ENCODE assay signal across 8 mouse cellular contexts in genomic region chr16:43979010-43979327, GRCm38 (mm10). TPM values are rescaled to one million over a fixed set of nuclear protein-coding genes. Genes with fewer than 3 reads are reported as not detected.
DNase-seq lines count a peak whose midpoint lies in the region; ATAC-seq lines count a peak whose summit lies in the region.

No protein-coding gene starts in this region.

- peaks cover 9% of the 10 kb centered on the region for H3K4me1 ChIP-seq in kidney, embryonic 15.5 days
- H3K4me1 ChIP-seq in brown adipose tissue, adult 24 weeks (ENCODE audit: control insufficient read depth, insufficient read depth, insufficient read length, low read length) = no peaks in the 10 kb centered on the region
- peaks cover 5% of the 10 kb centered on the region for H3K4me1 ChIP-seq in hindbrain, embryonic 14.5 days (replicated peaks; ENCODE audit: control insufficient read depth, insufficient read depth, low read length)
- H3K4me1 ChIP-seq in midbrain, embryonic 14.5 days (ENCODE audit: control insufficient read depth, insufficient read depth, low read length) = no peaks in the 10 kb centered on the region

- H3K4me2 ChIP-seq in kidney, embryonic 15.5 days = peak overlapping the region; percentile 97
- H3K4me2 ChIP-seq in hindbrain, embryonic 14.5 days (replicated peaks) = peak overlapping the region; percentile 99
- peak overlapping the region; percentile 99 for H3K4me2 ChIP-seq in midbrain, embryonic 14.5 days (ENCODE audit: low read length)

- 17% methylated on average over 7 of the region's 7 CpGs for WGBS in kidney, embryonic 15.5 days
- 10% methylated on average over 7 of the region's 7 CpGs for WGBS in hindbrain, embryonic 14.5 days
- 15% methylated on average over 7 of the region's 7 CpGs for WGBS in midbrain, embryonic 14.5 days

- peak overlapping the region; percentile 52; the same call in 1 of the 2 replicates for H3K9ac ChIP-seq in kidney, embryonic 15.5 days
- peak overlapping the region; percentile 71 for H3K9ac ChIP-seq in hindbrain, embryonic 14.5 days
- H3K9ac ChIP-seq in midbrain, embryonic 14.5 days (replicated peaks; ENCODE audit: low read length) = peak overlapping the region; percentile 61

- no peaks in the 10 kb centered on the region for H3K36me3 ChIP-seq in kidney, embryonic 15.5 days
- no peaks in the 10 kb centered on the region for H3K36me3 ChIP-seq in hindbrain, embryonic 14.5 days (replicated peaks; ENCODE audit: control insufficient read depth, insufficient read depth)
- no peaks in the 10 kb centered on the region for H3K36me3 ChIP-seq in midbrain, embryonic 14.5 days (ENCODE audit: control insufficient read depth, insufficient read depth, low read length)

- peaks cover 23% of the 10 kb centered on the region for H3K27me3 ChIP-seq in kidney, embryonic 15.5 days
- peaks cover 20% of the 10 kb centered on the region for H3K27me3 ChIP-seq in hindbrain, embryonic 14.5 days (ENCODE audit: control insufficient read depth, insufficient read depth, low read length)
- H3K27me3 ChIP-seq in midbrain, embryonic 14.5 days (ENCODE audit: control insufficient read depth, insufficient read depth, low read length) = peaks cover 7% of the 10 kb centered on the region; the same call in 1 of the 2 replicates

- no peak for ATAC-seq in kidney, embryonic 15.5 days (replicated peaks; ENCODE audit: low FRiP score)
- ATAC-seq in hindbrain, embryonic 14.5 days (ENCODE audit: low FRiP score) = no peak
- ATAC-seq in midbrain, embryonic 14.5 days (ENCODE audit: low FRiP score, low TSS enrichment) = no peak

- no peak for DNase-seq in kidney, postnatal 10 days
- DNase-seq in hindbrain, embryonic 14.5 days (ENCODE audit: low spot score) = no peak
- no peak for DNase-seq in midbrain, embryonic 14.5 days
- no peak for DNase-seq in cerebellum, postnatal 10 days
- DNase-seq in thymus, adult 18-20 months = no peak
- DNase-seq in right cerebral cortex, postnatal 14 days = no peak

- peak overlapping the region; percentile 65 for H3K4me3 ChIP-seq in kidney, embryonic 15.5 days (replicated peaks)
- H3K4me3 ChIP-seq in brown adipose tissue, adult 24 weeks (ENCODE audit: insufficient read depth, low read depth, low read length) = peak overlapping the region; percentile 68
- H3K4me3 ChIP-seq in hindbrain, embryonic 14.5 days (replicated peaks; ENCODE audit: low read length) = peak overlapping the region; percentile 83
- H3K4me3 ChIP-seq in midbrain, embryonic 14.5 days (replicated peaks; ENCODE audit: low read depth, low read length) = peak overlapping the region; percentile 71

- no peaks in the 10 kb centered on the region for H3K9me3 ChIP-seq in kidney, embryonic 15.5 days (replicated peaks)
- H3K9me3 ChIP-seq in hindbrain, embryonic 14.5 days (ENCODE audit: control insufficient read depth, low read length) = no peaks in the 10 kb centered on the region
- H3K9me3 ChIP-seq in midbrain, embryonic 14.5 days (ENCODE audit: control insufficient read depth, low read length) = no peaks in the 10 kb centered on the region

- no peak overlapping the region for H3K27ac ChIP-seq in kidney, embryonic 15.5 days
- no peak overlapping the region for H3K27ac ChIP-seq in brown adipose tissue, adult 24 weeks (replicated peaks; ENCODE audit: low read depth, low read length)
- H3K27ac ChIP-seq in hindbrain, embryonic 14.5 days = no peak overlapping the region
- H3K27ac ChIP-seq in midbrain, embryonic 14.5 days (replicated peaks; ENCODE audit: low read depth, low read length) = no peak overlapping the region

RNA-seq across cellular contexts. Expression of gene Zdhhc23, which starts 0.6 kb away (rescaled TPM):
- 1.7 and 1.9 TPM in 2 replicates for polyA plus RNA-seq in kidney, embryonic 15.5 days (2015; fragmentation: Nextera tagmentation; extraction: Ambion mirVana)
- polyA plus RNA-seq in brown adipose tissue, adult 24 weeks (2012; ENCODE audit: insufficient read depth, insufficient read length, missing spikeins) = 0.40 and 0.46 TPM in 2 replicates
- polyA plus RNA-seq in hindbrain, embryonic 14.5 days (2014; fragmentation: Nextera tagmentation; extraction: Ambion mirVana) = 3.6 and 3.8 TPM in 2 replicates
- polyA plus RNA-seq in midbrain, embryonic 14.5 days (2014; fragmentation: Nextera tagmentation; extraction: Ambion mirVana) = 2.6 and 3.0 TPM in 2 replicates

RNA-seq across cellular contexts. Expression of gene Qtrt2, which starts 52.4 kb away (rescaled TPM):
- 30.3 and 34.5 TPM in 2 replicates for polyA plus RNA-seq in kidney, embryonic 15.5 days (2015; fragmentation: Nextera tagmentation; extraction: Ambion mirVana)
- polyA plus RNA-seq in brown adipose tissue, adult 24 weeks (2012; ENCODE audit: insufficient read depth, insufficient read length, missing spikeins) = 6.6 and 7.2 TPM in 2 replicates
- 23.3 and 26.3 TPM in 2 replicates for polyA plus RNA-seq in hindbrain, embryonic 14.5 days (2014; fragmentation: Nextera tagmentation; extraction: Ambion mirVana)
- polyA plus RNA-seq in midbrain, embryonic 14.5 days (2014; fragmentation: Nextera tagmentation; extraction: Ambion mirVana) = 19.5 and 28.9 TPM in 2 replicates
